Mouse (Mus musculus): ENCODE measurements around the gene Usp42. TPM values are rescaled to one million over a fixed set of nuclear protein-coding genes. Genes with fewer than 3 reads are reported as not detected.

Gene Usp42
- total RNA-seq (2021), result 1 to 10 TPM; 6.8 to 6.9 TPM

GRCm38 (mm10) chr5:143732180-143732891, at the start of gene Usp42:
Usp42 (minus strand) TSS chr5:143732280.
- DNase-seq, result peak; percentile 90 to 95
- intact Hi-C loops (cut with DNase I), result loop anchor here (1.0 to 2.0 kb wide), 3 partner anchors 26 to 242 kb away; no protein-coding TSS in a partner anchor

GRCm38 (mm10) chr5:143760508-143760907, 28.4 kb upstream of the Usp42 start:
- intact Hi-C loops (cut with DNase I), result no loop called here
- DNase-seq, result no peak

GRCm38 (mm10) chr5:143759554-143759953, 27.5 kb upstream of the Usp42 start:
- intact Hi-C loops (cut with DNase I), result no loop called here
- no peak for DNase-seq

GRCm38 (mm10) chr5:143757755-143758443, 25.8 kb upstream of the Usp42 start:
- intact Hi-C loops (cut with DNase I), result loop anchor here (1.0 kb wide), 1 partner anchor 26 kb away; the partner anchor contains the start of gene Usp42
- DNase-seq, result peak; percentile 84 to 85

GRCm38 (mm10) chr5:143755529-143756141, 23.6 kb upstream of the Usp42 start:
- DNase-seq, result no peak
- intact Hi-C loops (cut with DNase I), result no loop called here

GRCm38 (mm10) chr5:143749630-143750208, 17.6 kb upstream of the Usp42 start:
- no peak for DNase-seq
- intact Hi-C loops (cut with DNase I), result no loop called here

GRCm38 (mm10) chr5:143731483-143732112, 482 bp downstream of the Usp42 start:
- intact Hi-C loops (cut with DNase I), result loop anchor here (1.0 to 2.0 kb wide), 3 partner anchors 27 to 243 kb away; no protein-coding TSS in a partner anchor

GRCm38 (mm10) chr5:143730915-143731314, 1.2 kb downstream of the Usp42 start:
- no peak for DNase-seq
- intact Hi-C loops (cut with DNase I), result no loop called here

More at GRCm38 (mm10) chr5:143731483-143732112, 482 bp downstream of the Usp42 start:
- peak; percentile 21 to 45 for DNase-seq

GRCm38 (mm10) chr5:143721962-143722361, 10.1 kb downstream of the Usp42 start:
- intact Hi-C loops (cut with DNase I), result no loop called here
- no peak for DNase-seq

- intact Hi-C loops (cut with DNase I), result loop anchor here (5.0 kb wide), 1 partner anchor 290 kb away; no protein-coding TSS in a partner anchor
- no peak for DNase-seq
These were observed 19.9 kb downstream of the Usp42 start for GRCm38 (mm10) chr5:143712011-143712800.

GRCm38 (mm10) chr5:143711326-143711725, 20.8 kb downstream of the Usp42 start:
- DNase-seq, result peak; percentile 71 to 77
- intact Hi-C loops (cut with DNase I), result loop anchor here (1.0 to 5.0 kb wide), 2 partner anchors 143 to 289 kb away; no protein-coding TSS in a partner anchor

- intact Hi-C loops (cut with DNase I), result no loop called here
- DNase-seq, result no peak
These were observed 25.3 kb downstream of the Usp42 start for GRCm38 (mm10) chr5:143706822-143707200.

- intact Hi-C loops (cut with DNase I), result no loop called here
- DNase-seq, result no peak
These were observed 25.9 kb downstream of the Usp42 start for GRCm38 (mm10) chr5:143706030-143706821.

GRCm38 (mm10) chr5:143705659-143705982, 26.5 kb downstream of the Usp42 start:
- intact Hi-C loops (cut with DNase I), result no loop called here
- no peak for DNase-seq

- DNase-seq, result no peak
- intact Hi-C loops (cut with DNase I), result no loop called here
These were observed 27.0 kb downstream of the Usp42 start for GRCm38 (mm10) chr5:143704875-143705658.

- DNase-seq, result no peak
- intact Hi-C loops (cut with DNase I), result no loop called here
These were observed 31.0 kb downstream of the Usp42 start for GRCm38 (mm10) chr5:143701074-143701473.

- no peak for DNase-seq
- intact Hi-C loops (cut with DNase I), result no loop called here
These were observed 31.8 kb downstream of the Usp42 start for GRCm38 (mm10) chr5:143700247-143700646.

- intact Hi-C loops (cut with DNase I), result no loop called here
- DNase-seq, result no peak
These were observed 33.6 kb downstream of the Usp42 start for GRCm38 (mm10) chr5:143698454-143698853.
